Mouse (Mus musculus): Measurements from ENCODE around the gene Nrg3. TPM values are rescaled to one million over a fixed set of nuclear protein-coding genes. Genes with fewer than 3 reads are reported as not detected.

Gene Nrg3
- total RNA-seq, 2 experiments from 2014 or later: not detected

DNA sequence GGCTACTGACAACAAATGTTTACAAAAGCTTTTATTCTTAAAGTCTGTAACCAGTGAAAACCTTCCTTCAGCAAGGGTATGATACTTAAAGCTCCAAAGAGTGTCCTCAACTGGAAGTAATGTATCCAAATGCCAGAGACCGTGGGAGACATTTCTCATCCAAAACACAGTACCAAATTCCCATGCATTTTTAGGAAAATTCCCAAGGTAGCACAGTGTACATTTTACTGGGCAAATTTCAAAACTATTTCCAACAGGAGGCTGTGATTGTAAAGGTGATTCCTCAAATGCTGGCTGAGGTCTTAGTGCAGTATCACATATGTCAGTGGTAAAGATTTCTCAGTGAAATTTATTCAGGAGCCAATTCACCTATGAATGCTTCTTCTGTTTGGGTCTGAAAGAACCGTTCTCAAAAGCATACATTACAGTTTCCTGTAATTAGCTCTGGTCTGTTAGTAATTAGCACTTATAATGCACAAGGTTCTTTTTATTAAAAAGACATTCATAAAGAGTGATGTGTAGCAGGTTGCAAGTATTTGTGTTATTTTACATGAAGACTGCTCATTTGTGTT lies 536.3 kb downstream of the Nrg3 start:
- no peak for DNase-seq

DNA sequence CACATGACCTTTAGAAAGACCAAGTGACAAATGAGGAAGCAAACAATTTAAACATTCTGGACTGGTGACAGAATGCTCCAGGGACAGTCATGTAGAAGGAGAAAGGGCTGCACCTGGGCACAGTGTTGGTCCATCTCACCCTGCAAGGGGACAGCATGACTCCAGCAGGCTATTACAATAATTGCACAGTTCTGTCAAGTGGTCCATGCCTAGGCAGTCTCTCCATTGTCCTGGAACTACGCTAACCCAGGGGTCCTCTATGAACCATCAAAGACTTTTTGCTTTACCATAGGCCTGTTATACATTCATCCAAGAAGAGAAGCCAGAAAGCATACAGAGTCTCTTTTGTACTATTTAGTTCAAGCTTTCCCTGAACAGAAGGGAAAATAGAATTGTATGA lies 549.2 kb downstream of the Nrg3 start:
- DNase-seq: no peak

DNA sequence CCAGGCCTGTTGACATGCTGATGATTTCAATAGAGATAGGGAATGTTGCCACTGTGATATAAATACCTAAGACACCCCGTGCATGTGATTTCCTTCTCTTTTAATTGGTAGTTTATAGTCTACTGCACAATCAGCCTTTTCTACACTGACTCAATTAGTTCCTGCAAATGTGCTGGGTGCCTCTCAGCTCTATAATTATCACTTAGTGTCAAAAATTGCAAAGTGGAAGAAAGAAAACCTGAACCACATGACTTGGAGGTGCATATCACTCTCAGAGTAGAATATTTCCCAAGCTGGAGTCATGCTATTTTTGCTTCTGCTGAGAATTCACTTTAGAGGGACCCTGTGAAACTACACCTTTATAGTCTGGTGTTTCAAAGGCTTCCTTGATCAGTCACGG lies 552.1 kb downstream of the Nrg3 start:
- DNase-seq: no peak

DNA sequence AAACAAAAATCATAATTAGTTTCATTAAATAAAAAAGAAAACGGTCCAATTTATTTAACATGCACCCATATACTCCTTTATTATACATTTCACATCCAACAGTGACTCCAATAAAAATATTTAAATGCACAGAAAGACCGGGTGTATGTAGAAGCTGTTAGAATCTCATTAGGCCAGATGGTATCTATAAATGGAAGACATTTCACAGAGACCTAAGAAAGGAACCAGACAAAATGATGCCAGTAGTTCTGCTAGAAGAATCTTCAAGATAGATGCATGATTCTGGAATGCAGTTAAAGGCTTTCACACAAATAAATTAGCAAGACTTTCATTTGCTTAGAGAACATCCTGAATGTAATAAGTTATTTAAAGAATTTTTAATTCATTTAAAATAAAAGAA lies 602.3 kb downstream of the Nrg3 start:
- DNase-seq: no peak

DNA sequence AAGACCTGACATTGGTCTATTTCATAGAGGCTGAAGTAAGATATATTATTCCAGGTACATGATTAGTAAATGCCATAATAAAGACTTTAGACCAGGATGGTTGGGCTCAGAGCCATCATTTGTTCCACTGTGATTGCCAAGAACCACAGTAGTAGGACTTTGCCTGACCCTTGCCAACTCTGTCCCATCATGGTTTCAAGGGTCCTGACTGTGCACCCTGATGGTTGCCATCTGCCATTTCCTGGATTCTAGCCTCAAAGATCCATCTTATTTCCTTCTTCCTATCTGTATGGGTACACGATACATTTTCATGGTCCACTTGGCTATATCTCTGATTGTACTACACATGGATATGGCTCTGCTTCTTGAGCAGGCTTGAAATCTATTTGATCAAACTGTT lies 625.3 kb downstream of the Nrg3 start:
- DNase-seq: no peak

DNA sequence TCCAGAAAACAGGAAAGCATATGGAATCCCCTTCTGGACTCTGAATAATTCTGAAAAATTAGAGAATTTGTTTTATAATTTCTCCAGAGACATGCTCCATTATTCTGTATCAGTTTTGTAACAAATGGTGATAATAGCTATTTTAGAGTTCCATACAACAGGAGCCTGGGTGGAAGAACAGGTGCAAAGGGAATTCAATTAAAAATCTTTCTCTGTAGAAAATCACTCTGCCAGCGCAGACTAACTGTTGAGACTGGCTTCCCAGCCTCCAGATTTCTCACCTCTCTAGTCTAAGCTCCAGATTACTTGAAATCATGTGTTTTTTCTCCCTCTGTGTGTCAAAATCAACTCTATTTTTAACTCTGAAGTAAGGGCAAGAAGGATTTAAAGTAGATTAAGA lies 625.8 kb downstream of the Nrg3 start:
- no peak for DNase-seq

DNA sequence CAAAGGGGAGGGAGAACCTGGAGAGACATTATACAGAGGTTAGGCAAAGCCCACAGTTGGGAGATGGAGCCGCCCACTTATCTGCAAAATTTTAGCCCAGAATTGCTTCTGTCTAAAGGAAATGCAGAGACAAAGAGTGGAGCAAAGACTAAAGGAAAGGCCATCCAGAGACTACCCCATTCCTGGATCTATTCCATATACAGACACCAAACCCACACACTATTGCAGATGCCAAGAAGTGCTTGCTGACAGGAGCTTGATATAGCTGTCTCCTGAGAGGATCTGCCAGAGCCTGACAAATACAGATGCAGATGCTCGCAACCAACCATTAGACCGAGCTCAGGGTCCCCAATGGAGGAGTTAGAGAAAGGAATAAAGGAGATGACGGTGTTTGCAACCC lies 637.9 kb downstream of the Nrg3 start:
- no peak for DNase-seq

DNA sequence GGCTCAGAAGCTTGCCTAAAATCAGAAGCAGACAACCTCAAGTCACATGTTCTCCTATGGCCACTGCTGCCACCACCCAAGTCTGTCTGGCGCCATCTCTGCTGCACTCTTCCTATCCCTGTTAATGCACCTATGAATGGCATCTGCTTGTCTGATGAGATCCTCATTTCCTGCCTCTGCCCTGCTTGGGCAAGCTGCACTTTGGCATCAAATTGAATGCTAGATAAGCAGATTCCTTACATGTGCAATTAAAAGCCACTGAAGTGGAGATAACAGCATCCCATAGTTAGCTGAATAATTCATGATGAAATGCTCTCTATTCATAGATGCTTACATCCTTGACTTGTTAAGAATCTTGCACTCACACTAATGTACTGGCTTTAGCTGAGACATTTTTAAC lies 648.0 kb downstream of the Nrg3 start:
- DNase-seq: no peak

DNA sequence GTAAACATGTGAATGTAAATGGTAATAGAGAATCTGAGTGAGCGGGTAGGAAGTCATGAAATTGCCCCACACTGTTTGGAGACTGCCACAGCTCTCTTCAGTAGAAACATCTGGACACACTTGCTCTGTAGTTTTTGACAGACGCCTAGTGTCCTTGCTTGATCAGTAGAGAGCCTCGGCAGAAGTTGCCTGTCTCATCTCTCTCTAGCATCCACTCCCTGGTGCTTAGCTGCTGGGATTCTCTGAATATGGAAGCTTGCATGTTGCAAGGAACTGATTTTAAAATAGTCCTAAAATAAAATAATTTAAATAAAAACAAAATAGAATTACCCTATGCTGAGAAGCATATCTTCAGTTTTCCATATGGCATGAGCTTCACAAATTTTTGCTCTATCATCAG lies 675.9 kb downstream of the Nrg3 start:
- DNase-seq: no peak

DNA sequence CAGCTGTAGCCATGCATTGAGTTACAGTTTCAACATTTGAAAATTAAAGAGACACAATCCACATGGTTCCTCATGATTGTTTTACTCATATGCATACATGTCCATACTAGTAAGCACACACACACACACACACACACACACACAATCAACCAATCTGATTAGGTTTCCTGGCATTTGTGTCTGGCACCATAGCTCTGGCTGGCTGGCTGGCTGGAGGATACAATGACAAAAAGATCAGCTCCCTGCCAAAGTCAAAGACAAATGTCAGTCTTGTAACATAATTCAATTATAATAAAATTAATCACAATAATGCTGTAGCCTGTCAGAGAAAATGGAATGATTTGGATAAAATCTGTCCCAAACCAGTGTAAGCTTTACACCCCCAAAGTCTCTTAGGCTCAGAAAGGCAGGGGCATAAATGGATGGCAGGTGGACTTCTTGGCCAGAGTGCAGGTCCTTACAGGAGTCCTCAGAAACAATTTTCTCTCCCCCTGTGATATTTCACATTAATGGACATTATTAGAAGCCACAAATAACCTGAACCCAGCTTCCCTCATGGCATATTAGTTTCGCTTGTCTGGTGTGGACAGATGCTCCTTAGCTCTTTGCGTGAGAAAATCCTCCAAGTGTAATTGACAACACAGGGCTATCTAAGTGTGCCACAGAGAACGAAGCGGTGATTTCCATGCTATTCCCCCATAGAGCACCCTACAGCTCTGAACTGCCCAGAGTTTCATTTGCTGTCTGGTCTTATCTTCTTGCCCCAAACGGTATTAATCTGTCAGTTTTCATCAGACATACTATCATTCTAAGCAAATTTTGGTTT lies 697.4 kb downstream of the Nrg3 start:
- no peak for DNase-seq

DNA sequence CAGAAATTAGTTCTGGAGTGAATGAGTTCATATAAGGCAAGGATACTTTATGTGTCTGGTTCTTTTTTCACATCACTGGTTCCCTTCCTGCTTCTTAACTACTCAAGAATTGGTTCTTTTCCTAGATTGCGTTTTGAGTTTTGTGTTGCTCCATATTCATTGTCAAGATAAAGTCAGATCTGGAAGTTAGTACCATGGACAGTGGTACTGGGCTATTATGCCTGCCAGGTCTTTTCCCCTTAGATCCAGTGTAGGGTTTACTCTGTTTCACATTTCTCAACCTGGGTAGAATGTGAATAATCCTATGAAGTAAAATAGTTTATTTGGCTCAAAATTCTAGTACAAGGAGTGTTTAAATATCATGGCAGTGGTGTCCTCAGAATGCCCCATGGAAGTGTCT lies 698.1 kb downstream of the Nrg3 start:
- DNase-seq: no peak

DNA sequence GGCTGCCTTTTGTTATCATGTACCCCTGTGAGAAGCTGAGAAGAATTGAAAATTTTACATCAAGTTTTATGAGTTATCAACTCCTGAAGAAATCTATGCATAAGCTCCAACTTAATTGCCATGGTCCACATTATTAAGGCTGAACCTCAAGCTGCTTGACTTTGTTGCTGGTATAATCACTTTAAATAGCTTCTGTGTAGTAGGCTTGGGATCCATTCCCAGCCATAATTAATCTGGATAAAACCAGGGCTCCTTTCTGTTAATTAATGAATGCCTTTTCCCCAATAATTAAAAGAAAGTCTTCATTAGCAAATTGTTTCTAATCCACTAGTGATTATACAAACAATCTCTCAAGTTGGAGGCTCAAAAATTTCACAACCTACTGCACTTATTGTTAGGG lies 742.4 kb downstream of the Nrg3 start:
- DNase-seq: no peak

DNA sequence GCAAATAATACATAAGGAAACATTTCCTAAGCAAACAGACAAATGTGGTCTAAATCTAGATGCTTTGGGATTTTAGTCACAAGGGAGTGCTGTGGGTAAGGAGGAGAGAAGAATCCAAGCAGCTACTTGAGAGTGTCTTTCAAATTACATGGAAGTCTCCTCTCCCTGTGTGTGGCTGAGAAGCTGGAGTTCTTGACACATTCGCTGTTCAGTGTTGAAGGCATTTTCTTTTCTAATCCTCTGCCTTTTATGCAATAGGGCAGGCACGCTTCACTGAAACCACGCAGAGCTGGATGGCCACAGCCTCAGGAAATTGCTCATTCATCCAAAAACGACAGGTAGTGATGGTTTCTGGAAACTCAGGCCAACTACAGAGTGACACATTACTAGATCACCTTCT lies 769.0 kb downstream of the Nrg3 start:
- no peak for DNase-seq

DNA sequence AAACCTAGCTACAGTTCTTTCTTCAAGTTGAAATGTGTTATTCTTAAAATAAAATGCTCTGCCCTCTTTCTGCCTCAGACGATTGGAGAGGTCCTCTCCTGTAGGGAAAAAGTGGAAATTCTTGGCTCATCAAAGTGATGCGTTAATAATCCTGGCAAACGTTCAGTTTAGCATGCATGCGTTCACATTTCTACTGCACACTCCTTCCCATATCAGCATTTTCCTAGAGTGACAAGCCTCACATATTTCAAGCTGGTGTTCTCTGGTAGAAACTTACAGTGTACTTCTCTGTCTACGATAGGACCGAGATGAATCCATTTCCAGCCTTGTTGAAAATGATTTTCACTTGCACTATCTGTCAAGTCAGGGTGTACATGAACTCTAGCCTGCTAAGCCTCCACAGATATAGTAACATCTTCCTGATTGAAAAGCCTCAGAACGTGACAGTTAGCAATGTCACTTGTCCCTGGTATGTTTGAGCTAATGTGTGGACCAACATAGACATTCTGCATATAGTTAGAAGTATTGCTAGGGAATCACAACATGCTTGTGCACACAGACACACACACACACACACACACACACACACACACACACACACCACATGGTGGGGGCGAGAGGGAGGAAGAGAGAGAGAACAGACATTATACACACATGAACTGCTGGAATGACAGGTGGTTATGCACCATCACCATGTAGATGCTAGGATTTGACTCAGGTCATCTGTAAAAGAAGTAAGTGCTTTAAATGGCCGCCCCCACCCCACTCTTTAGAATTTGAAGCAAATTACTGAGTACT lies 770.1 kb downstream of the Nrg3 start:
- no peak for DNase-seq

DNA sequence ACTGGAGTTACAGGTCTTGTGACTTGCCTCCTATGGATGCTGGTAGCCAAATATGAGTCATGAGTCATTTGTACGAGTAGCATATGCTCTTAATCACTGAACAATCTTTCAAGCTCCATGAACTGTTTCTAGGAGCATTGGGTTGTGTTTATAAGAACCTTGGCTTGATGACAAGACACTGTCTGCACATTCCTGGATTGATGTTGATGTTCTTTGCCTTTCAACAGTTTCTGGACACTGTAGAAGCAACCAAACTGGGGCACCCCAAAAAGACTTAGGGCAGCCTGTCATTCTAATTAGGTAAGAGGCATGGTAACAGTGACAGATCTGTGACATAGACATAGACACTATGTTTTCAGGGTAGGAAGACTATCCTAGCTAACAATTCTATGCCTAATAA lies 771.5 kb downstream of the Nrg3 start:
- DNase-seq: no peak

DNA sequence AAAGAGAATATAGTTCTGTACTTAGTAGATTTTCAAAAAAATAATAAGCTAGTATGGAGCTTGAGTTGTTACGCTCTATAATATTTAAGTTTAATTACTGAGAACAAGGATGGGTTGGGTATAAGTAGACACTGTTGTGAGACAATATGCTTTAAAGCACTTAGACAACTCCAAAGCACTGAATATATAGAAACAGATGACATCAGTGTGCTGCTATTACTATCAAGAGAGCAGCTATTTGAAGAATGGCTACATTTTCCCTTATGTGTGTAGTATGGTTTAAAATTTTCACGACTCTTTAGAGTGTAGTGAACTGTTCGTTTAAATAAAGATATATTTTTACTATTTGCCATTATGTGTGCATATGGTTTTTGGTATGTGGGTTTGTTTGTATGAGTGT lies 771.9 kb downstream of the Nrg3 start:
- DNase-seq: no peak

DNA sequence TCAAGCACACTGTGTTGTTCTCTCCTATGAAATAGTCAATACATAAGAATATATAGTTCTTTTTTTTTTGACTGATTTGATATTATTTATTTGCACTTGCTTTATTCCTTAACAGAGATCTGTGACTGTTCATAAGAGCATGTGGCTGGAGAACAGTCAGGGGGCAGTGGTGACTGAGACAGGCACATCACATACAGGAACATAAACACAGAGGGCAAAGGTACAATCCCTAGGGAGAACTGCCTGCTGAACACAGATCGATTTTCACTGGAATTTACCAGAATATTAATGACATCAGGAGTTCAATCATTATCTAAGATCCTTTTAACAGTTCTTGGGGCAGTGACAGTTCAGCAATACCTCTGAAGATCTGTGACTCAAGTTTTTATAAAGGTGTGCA lies 812.9 kb downstream of the Nrg3 start:
- DNase-seq: no peak

DNA sequence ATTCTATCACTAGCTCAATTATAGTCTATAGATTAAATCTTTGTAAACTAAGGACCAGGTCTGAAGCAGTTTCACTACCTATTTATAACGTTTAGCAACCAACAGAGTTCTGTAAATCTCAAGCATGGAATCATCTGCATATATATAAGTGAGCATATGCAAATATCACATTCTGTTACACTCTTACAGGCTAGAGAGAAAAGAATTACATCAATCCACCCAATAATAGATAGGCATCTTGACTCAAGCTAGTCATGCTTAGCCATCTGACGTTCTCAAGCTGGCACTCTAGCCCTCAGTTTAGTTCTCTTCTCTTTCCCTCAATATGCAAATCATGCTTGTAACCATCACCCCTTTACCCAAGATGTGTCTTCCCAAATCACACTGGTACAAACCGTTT lies 835.8 kb downstream of the Nrg3 start:
- no peak for DNase-seq

DNA sequence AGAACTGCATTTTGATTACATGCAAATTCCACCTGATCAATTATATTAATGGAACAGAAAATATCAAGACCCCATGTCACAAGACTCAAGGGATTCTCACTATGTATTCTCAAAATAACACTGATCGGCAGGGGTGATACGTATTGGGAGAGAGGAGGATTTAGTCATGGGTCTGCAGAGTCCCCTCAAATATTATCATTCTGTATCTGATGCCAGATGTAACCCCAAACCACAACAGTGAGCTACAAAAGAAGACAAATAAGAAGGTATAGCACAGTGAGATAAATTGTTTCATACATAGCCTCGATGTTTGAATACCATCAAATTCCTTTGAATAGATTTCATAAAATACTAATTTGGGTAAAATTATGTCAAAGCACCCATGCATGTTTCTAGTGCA lies 842.8 kb downstream of the Nrg3 start:
- DNase-seq: no peak

DNA sequence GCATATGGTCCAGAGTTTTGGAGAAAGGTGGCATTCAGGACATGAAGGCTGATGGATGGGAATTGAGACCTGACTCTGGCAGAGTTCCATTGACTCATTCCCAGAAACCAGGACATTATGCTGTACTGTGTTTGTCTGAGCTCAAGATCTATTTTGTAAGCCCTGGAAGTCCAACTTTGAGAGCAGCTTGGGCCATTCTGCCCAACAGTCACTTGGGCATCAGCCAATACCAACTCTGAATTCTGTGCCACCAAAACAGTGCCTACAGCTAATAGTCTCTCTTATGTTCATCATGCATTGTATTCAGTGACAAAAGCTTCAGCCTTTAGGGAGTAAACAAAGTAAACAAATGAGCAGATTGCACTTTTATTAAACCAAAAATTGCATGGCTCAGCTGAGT lies 843.2 kb downstream of the Nrg3 start:
- no peak for DNase-seq

DNA sequence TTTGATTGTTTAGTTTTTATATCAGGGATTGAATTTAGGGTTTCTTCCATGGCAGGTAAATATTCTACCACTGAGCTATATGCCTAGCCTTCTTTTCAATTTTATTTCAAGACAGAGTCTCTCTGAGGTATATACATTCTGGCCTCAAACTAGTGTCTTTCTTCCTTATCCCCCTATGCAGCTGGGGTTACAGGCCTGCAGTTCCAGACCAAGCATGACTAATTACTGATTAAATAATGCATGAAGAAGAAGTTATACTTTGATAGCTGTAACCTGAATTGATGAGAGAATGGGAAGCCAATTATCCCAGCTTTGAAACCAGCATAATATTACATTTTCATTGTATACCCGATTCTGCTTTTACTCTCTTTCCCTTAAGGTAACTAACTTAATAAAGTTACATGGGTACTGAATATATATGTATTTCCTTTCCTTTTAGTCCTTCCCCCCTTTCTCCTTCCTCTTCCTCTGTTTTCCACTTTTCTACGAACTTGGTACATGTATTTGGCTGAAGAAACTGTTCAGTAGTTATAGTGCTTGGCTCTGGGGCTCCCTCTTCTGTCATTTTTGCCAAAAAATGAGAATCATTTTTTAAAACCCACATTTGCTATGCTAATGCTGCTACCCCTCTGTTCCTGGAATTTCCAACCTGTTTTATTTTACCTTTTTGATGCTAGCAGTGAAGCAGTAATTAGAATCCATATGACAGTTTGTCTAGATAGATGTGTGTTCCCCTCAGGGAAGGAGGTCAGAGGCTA lies 843.8 kb downstream of the Nrg3 start:
- no peak for DNase-seq

DNA sequence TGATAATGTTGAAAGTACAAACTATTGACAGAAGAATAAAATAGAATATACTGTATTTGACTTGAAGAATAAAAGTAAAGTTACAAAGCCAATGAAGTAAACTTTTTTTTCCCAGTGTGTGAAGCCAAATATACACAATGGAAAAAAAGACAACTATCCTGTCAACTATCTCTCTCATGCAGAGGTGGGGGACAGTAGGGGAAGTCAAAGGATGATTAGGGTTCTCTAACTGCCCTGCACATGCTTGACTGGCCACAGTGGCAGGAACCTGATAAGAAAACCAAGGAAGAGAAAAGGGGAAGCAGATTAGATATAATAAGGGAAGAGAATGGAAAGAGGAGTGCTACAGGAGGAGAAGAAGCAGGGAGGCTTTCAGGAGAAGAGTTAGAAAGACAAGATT lies 855.9 kb downstream of the Nrg3 start:
- DNase-seq: no peak

DNA sequence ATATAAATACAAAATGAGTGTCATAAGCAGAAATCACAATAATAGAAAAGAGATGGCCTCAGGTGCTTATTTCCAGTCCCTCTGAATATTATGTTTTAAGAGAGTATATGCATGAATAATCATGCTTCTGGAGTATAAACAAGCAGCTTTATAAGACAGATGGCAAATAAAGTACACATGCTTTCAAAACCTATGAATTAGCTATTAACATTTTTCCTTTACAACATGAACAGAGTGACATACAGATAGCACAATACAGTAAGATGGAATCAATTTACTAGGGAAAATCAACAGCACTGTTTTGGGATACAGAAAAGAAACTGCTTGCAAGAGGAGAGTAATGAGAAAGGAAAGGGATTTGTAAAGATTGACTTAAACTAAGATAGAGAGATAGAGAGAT lies 875.2 kb downstream of the Nrg3 start:
- DNase-seq: no peak
